Mouse (Mus musculus) forebrain, embryonic 11.5 days (tissue): ENCODE results near the gene Tbcb. TPM values are rescaled to one million over a fixed set of nuclear protein-coding genes. Genes with fewer than 3 reads are reported as not detected.

Experiments used
- ATAC-seq: fragments of 200-750 bp; cut with Nextera tagmentation; replicated peaks from 2 replicates; pipeline ENCODE4 v1.8.0; 2017; ENCODE audit warnings: moderate TSS enrichment; ENCODE audit not compliant: low FRiP score
- DNase-seq: peaks from one replicate; pipeline ENCODE4 v3.0.0-alpha.2; 2017; ENCODE audit warnings: low spot score
- H3K27ac ChIP-seq: fragments of 300-500 bp; sonication (generic); 2 replicates; pipeline ENCODE4 v1.5.1; 2014; ENCODE audit warnings: low read depth, low read length
- H3K27me3 ChIP-seq: fragments of 300-500 bp; sonication (generic); 2 replicates; pipeline ENCODE4 v1.6.1; 2014; ENCODE audit warnings: mild to moderate bottlenecking, low read length, mixed read lengths; ENCODE audit not compliant: control insufficient read depth, insufficient read depth
- H3K36me3 ChIP-seq: fragments of 300-500 bp; sonication (generic); 2 replicates; pipeline ENCODE4 v1.6.1; 2014; ENCODE audit warnings: mild to moderate bottlenecking, low read length, moderate library complexity, mixed read lengths; ENCODE audit not compliant: control insufficient read depth, insufficient read depth
- H3K4me1 ChIP-seq: fragments of 300-500 bp; sonication (generic); replicated peaks from 2 replicates; pipeline ENCODE4 v1.6.1; 2014; ENCODE audit warnings: low read length, mixed read lengths; ENCODE audit not compliant: control insufficient read depth, insufficient read depth
- H3K4me2 ChIP-seq: fragments of 300-500 bp; sonication (generic); 2 replicates; pipeline ENCODE4 v1.6.1; 2014; ENCODE audit warnings: low read depth, mild to moderate bottlenecking, low read length, moderate library complexity, mixed read lengths; ENCODE audit not compliant: severe bottlenecking
- H3K4me3 ChIP-seq: fragments of 300-500 bp; sonication (generic); 2 replicates; pipeline ENCODE4 v1.5.1; 2014; ENCODE audit warnings: low read depth, low read length
- H3K9ac ChIP-seq: fragments of 300-500 bp; sonication (generic); 2 replicates; pipeline ENCODE4 v1.6.1; 2014; ENCODE audit warnings: low read length
- H3K9me3 ChIP-seq: fragments of 300-500 bp; sonication (generic); 2 replicates; pipeline ENCODE4 v1.6.1; 2016; ENCODE audit warnings: low read length, mixed read lengths; ENCODE audit not compliant: control insufficient read depth
- WGBS: fragments of 180-500 bp; shearing (Covaris S2); extraction: QIAGEN DNeasy Blood & Tissue Kit; methylation state at CpG from one replicate; pipeline ENCODE4 v1.1.7; 2014; 5-methylcytosine and 5-hydroxymethylcytosine counted together
- polyA plus RNA-seq: library from polyadenylated mRNA; unstranded; fragments of >200 nt; fragmentation: Nextera tagmentation; extraction: Ambion mirVana; gene quantifications from 2 replicates; pipeline ENCODE4 v1.2.1, GENCODE M21; 2014

Gene Tbcb
- polyA plus RNA-seq, 1 experiment from 2014 or later: 235 TPM

DNA sequence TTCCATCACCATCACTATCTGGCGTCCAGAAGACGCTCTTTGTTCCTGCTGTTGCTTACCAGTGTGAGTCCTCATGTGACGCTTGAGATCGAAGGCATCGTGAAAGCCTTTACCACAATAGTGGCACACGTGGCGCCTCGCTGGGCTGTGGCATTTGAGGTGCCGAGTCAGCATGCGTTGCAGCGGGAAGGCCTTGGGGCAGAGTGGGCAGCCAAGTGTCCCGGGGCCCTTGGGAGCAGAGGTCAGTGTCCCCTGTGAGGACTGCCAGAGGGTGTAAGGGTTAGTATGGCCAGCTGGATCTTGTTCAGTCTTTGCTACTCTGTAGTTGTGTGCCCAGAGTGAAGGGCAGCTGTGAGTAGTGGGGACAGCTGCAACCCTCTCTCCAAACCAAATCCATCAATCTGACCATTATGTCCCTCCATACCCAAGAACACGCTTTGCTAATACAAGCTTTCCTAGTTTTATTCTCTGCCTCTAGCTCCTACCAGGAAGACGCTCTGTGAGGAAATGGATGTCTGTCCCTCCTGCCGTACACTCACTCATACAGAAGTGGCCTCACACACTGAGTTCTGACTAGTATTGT lies 2.3 kb upstream of the Tbcb start:
- Histone ChIP-seq H3K9ac (no peak overlapping the region), H3K27ac (no peak overlapping the region), H3K27me3 (no peaks in the 10 kb centered on the region), H3K4me1 (peaks cover 5% of the 10 kb centered on the region), H3K4me3 (no peak overlapping the region), H3K36me3 (no peaks in the 10 kb centered on the region; the same call in 1 of the 2 replicates), H3K4me2 (no peak overlapping the region), H3K9me3 (no peaks in the 10 kb centered on the region)
- no peak for DNase-seq
- ATAC-seq: no peak
- WGBS: 93% methylated on average over 15 of the region's 15 CpGs

DNA sequence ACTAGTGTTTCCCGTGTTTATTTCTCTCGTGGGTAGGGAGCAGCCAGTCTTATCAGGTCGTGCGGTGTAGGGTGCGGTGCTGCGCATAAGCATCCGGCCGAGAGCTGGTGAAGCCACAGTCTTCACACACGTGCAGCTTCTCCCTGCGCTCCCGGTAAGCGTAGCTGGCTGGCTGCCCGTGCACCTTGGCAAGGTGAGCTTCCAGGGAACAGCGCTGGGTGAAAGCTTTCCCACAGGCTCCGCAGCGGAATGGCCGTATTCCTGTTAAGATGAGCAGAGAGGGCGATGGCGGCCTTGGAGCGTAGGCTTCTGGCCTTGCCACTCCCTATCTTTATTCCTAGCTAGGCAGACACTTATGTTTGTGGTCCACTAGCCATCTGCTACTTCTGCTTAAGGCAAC lies 1.3 kb upstream of the Tbcb start:
- Histone ChIP-seq H3K4me1 (peaks cover 5% of the 10 kb centered on the region), H3K27me3 (no peaks in the 10 kb centered on the region), H3K4me3 (no peak overlapping the region), H3K36me3 (no peaks in the 10 kb centered on the region; the same call in 1 of the 2 replicates), H3K4me2 (peak overlapping the region; percentile 64; the same call in 1 of the 2 replicates), H3K9ac (no peak overlapping the region), H3K9me3 (no peaks in the 10 kb centered on the region), H3K27ac (no peak overlapping the region)
- ATAC-seq (no peak), DNase-seq (no peak)
- WGBS: 92% methylated on average over 20 of the region's 20 CpGs

- no peaks in the 10 kb centered on the region; the same call in 1 of the 2 replicates for H3K36me3 ChIP-seq
- peak overlapping the region; percentile 79 for H3K4me3 ChIP-seq
- ATAC-seq (peak; percentile 28), DNase-seq (peak; percentile 79)
- H3K4me2 ChIP-seq: peak overlapping the region; percentile 64
- WGBS: 6% methylated on average over 24 of the region's 24 CpGs
- no peaks in the 10 kb centered on the region for H3K9me3 ChIP-seq
- peak overlapping the region; percentile 96; the same call in 1 of the 2 replicates for H3K27ac ChIP-seq
- H3K4me1 ChIP-seq: peaks cover 5% of the 10 kb centered on the region
- peak overlapping the region; percentile 78 for H3K9ac ChIP-seq
- H3K27me3 ChIP-seq: no peaks in the 10 kb centered on the region
These were observed 618 bp upstream of the Tbcb start for GRCm38 (mm10) chr7:30232631-30233148.

- peaks cover 2% of the 10 kb centered on the region; the same call in 1 of the 2 replicates for H3K36me3 ChIP-seq
These were observed 774 bp downstream of the Tbcb start for GRCm38 (mm10) chr7:30231328-30231668.

GRCm38 (mm10) chr7:30224206-30224605 lies 7.9 kb downstream of the Tbcb start:
- Histone ChIP-seq H3K9me3 (no peaks in the 10 kb centered on the region), H3K4me3 (no peak overlapping the region), H3K27ac (no peak overlapping the region), H3K27me3 (no peaks in the 10 kb centered on the region), H3K4me1 (peaks cover 5% of the 10 kb centered on the region; the same call in 1 of the 2 replicates), H3K9ac (no peak overlapping the region), H3K36me3 (peaks cover 14% of the 10 kb centered on the region), H3K4me2 (no peak overlapping the region)
- no peak for DNase-seq
- no peak for ATAC-seq
- WGBS: 91% methylated on average over 12 of the region's 12 CpGs

More at GRCm38 (mm10) chr7:30231328-30231668, 774 bp downstream of the Tbcb start:
- Histone ChIP-seq H3K9me3 (no peaks in the 10 kb centered on the region), H3K27ac (peak overlapping the region; percentile 96), H3K9ac (peak overlapping the region; percentile 78), H3K4me1 (peaks cover 5% of the 10 kb centered on the region), H3K27me3 (no peaks in the 10 kb centered on the region), H3K4me3 (peak overlapping the region; percentile 79), H3K4me2 (peak overlapping the region; percentile 86)
- ATAC-seq (peak; percentile 57), DNase-seq (no peak)
- under 1% methylated on average over 16 of the region's 16 CpGs for WGBS

DNA sequence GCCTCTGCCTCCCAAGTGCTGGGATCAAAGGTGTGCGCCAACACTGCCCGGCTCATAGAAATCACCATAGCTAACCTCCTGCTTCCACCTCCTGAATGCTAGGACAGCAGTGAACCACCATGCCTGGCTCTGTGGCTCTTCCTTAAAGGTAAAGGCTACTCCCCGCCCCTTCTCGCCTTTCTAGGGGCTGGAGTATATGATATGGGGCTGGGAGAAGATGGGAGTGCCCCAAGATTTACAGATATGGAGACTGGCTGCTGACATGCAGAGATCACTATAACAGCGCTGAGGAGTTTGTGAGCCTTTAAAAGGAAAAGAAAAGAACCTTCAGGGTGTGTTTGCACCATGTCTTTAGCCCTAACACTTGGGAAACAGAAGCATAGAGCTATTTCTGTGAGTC lies 9.9 kb downstream of the Tbcb start:
- no peak overlapping the region for H3K9ac ChIP-seq
- H3K27me3 ChIP-seq: no peaks in the 10 kb centered on the region
- H3K9me3 ChIP-seq: no peaks in the 10 kb centered on the region
- 93% methylated on average over 5 of the region's 5 CpGs for WGBS
- no peak overlapping the region for H3K4me2 ChIP-seq
- no peak overlapping the region for H3K4me3 ChIP-seq
- H3K27ac ChIP-seq: no peak overlapping the region
- ATAC-seq (no peak), DNase-seq (no peak)
- peaks cover 7% of the 10 kb centered on the region; the same call in 1 of the 2 replicates for H3K4me1 ChIP-seq
- H3K36me3 ChIP-seq: peaks cover 14% of the 10 kb centered on the region

GRCm38 (mm10) chr7:30221433-30221832 lies 10.6 kb downstream of the Tbcb start:
- no peaks in the 10 kb centered on the region for H3K9me3 ChIP-seq
- H3K4me1 ChIP-seq: peaks cover 7% of the 10 kb centered on the region; the same call in 1 of the 2 replicates
- DNase-seq (no peak), ATAC-seq (no peak)
- no peak overlapping the region for H3K9ac ChIP-seq
- no peak overlapping the region for H3K4me3 ChIP-seq
- no peak overlapping the region for H3K4me2 ChIP-seq
- WGBS: 88% methylated on average over 3 of the region's 3 CpGs
- no peaks in the 10 kb centered on the region for H3K27me3 ChIP-seq
- H3K27ac ChIP-seq: no peak overlapping the region
- peaks cover 14% of the 10 kb centered on the region for H3K36me3 ChIP-seq

GRCm38 (mm10) chr7:30220008-30220356 lies 12.1 kb downstream of the Tbcb start:
- H3K4me3 ChIP-seq: peak overlapping the region; percentile 37
- no peak for DNase-seq

More at GRCm38 (mm10) chr7:30220008-30220356, 12.1 kb downstream of the Tbcb start:
- Histone ChIP-seq H3K36me3 (peaks cover 6% of the 10 kb centered on the region; the same call in 1 of the 2 replicates), H3K4me1 (peaks cover 7% of the 10 kb centered on the region; the same call in 1 of the 2 replicates), H3K4me2 (peak overlapping the region; percentile 62), H3K9me3 (no peaks in the 10 kb centered on the region), H3K27ac (no peak overlapping the region), H3K27me3 (no peaks in the 10 kb centered on the region), H3K9ac (peak overlapping the region; percentile 48)
- no peak for ATAC-seq
- WGBS: 17% methylated on average over 11 of the region's 11 CpGs
